Mouse (Mus musculus) spleen, embryonic (tissue): ENCODE measurements at regions not wholly inside any gene's neighbourhood (a gene's known extent, or its start where the extent isn't known, plus 50 kb on each side); places are given as distances from the start of the nearest gene placed in this dataset.

ENCODE experiments used
- CTCF ChIA-PET: fragments of 350-600 bp; sonication (Branson Sonifier 250); formaldehyde crosslinking; loops from one replicate; lab custom pipeline; 2022; lab: Charles Lee

DNA sequence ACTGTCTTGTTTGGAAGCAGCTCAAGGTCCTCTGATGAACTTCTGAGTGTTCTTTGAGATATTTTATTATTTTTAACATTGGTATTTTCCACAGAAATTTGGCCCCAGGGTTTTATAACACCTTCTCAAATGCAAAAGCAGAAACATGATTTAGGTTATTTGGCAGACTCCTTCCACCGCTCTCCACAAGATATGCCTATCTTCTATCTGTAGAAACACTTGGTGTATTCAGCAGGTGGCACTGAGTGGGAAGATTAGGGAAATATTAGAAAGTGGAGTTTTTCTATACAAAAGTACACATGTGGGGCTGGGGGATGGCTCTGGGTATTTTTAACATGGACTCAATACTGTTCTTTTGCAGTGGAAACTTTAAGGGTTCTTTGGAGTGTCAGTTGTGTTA is 475.3 kb downstream of the Dach1 start:
- CTCF ChIA-PET, result no interaction called here

DNA sequence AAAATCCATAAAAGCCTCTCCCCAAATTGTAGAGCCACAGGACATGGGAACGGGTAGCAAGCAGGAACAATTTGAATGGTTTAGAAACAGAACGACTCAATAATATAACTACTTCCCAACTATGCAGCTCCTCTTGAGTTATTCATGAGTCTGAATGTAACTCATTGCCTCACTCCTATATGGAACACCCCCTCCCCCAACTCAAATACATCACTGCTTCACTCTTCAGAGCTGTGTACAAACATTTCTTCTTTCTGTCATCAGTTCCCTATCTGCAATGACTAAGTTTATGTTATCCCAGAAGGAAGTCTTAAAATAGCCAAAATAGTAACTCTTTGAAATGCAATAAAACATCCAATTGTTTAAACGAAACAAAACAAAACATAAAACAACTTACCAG is 484.9 kb downstream of the Dach1 start:
- CTCF ChIA-PET, result no interaction called here

DNA sequence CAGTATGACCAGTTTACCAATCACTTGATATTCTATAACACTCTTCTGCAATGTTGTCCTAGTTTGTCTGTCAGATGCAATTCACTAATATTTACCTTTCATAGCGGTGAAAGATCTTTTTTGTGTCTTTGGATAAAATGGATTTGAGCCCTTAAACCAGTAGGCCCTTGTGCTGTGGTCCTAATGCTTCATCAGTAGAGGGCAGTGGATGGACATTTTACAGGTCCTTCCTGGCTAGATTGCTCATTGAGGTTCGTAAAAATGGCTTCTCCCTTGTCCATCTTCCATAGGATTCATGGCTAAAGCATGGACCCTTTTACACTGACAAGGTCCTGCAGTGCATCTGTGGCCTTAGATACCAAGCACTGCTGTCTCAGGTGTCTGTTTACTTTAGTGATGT is 501.8 kb downstream of the Dach1 start:
- CTCF ChIA-PET, result interaction anchor here (0.6 kb wide), 1 partner anchor 9 kb away, joined by 3 read pairs; no protein-coding TSS in a partner anchor

DNA sequence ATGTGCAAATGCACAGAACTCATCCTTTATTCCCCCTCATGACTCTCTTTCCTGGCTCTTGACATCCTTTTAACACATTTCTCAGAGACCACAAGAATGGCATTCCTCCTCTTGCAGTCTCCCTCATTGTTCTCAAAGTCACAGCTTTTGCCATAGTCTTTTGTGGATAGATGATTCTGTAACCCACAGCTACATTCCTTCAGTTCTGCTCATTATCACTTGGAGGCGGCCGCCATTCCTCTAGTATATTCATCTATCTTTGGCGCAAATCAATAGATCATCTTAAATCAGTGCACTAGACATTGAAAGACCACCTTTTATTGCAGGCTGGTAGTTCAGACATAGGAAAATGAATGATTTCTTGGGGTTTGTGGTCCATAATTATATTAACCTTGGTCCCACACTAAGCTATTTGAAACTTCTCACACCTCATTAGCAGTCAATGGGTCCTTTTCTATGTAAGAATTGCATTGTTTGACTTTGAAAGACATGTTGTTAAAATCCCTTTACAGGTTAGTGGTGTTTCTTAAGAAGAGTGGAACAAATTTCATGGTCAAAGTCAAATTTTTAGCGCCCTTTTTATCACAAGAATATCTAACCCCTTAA is 531.3 kb downstream of the Dach1 start:
- CTCF ChIA-PET, result no interaction called here

DNA sequence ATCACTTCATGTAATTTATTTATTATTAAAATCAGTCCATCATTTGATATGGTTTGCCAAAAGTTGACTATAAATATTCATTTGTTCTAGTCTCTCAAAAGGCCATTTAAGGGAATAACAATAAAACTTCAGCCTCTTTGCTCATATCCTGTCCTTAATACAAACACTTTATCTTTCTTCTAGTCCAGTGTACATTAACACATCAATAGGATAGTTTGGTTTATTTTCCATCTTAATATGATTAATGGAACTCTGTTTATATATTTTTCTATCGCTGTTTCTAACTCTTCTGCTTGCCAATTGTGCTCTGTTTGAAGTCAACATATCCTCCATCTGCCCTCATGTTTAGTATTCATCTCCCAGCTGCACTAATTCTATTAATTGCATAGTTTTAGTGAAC is 558.1 kb downstream of the Dach1 start:
- CTCF ChIA-PET, result no interaction called here

DNA sequence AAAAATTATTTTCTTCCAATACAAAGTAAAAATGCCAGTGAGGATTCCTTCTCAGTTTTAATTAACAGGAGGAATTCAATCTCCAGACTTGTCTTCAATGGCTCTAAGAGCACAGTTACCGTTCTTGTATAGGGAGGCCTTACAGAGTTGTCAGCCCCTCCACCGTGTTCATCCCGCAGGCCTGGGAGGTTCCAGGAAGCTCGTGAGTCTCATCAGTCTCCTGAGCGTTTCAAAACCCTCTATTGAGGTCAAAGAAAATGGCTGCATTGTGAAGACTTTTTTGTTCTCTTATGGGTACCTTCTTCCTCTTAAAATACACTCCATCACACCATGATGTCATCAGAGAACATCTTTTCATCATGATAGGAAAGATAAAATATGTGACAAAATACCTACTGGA is 572.9 kb downstream of the Dach1 start:
- CTCF ChIA-PET, result no interaction called here

DNA sequence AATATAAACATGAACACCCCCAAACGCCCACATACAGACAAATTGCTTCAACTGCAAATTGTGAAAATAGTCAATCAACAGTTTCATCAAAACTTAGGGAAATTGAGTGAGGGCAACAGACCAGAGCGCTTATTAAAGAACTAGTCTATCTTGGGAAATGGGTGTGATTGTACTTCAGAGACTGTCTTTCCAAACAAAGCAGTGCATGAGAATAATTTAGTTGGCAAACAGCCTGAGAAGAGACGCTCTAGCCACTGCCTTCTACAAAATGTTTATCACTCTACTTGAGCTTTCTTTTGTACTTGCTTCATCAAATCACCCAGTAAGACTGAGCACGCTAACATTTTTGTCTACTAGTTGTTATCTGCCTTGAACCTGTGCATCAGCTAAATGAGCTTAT is 581.0 kb downstream of the Dach1 start:
- CTCF ChIA-PET, result no interaction called here

DNA sequence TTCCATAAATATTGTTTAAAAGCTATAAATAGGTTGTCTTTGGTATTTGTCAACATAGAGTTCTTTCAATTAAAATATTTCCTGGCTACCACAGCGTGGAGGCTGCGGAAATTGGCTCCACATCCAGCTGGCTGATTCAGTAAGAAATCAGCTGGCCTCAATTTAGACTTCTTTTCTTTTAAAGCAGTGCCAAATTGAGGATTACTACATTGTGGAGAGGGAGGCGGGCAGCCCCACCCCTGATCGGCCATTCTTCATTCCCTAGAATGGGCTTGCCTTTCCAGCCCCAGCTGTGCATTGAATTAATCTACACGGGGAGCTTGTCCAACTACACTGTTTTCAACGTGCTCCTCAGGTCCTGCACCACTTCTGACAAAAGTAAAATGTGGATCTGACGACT is 581.4 kb downstream of the Dach1 start:
- CTCF ChIA-PET, result no interaction called here

DNA sequence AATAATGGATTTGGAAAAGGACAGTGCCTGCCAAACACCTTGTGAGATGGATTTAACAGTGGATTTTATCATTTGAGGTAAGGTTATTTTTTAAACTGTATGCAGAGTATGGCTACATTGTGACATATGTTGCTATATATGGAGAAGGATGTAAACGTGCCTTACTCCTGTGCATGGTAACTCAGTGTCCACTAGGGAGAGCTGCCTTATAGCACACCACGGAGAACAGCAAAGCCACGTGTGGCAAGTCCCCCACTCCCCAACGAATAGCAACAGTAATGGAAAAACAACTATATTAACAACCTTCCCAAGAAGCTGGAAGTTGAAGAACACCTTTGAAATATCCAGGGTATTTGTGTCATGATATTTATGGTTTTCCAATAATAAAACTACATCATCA is 582.6 kb downstream of the Dach1 start:
- CTCF ChIA-PET, result no interaction called here

DNA sequence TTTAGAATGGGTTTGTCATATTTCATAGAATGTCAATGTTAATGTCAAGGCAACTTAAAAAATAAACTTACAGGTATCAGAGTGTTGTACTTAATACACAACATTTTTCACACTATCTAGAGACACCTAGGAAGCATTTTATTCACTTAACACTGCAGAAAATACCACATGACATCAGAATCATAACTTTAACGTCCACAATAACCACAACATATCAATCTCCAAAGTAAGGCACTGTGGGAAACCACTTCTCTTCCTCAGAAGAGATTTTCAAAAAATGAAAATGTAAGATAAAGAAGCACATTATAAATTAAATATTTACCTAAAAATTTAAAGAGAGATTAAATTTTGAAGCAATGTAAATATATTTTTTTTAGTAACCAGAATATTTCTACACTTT is 599.3 kb downstream of the Dach1 start:
- CTCF ChIA-PET, result no interaction called here

DNA sequence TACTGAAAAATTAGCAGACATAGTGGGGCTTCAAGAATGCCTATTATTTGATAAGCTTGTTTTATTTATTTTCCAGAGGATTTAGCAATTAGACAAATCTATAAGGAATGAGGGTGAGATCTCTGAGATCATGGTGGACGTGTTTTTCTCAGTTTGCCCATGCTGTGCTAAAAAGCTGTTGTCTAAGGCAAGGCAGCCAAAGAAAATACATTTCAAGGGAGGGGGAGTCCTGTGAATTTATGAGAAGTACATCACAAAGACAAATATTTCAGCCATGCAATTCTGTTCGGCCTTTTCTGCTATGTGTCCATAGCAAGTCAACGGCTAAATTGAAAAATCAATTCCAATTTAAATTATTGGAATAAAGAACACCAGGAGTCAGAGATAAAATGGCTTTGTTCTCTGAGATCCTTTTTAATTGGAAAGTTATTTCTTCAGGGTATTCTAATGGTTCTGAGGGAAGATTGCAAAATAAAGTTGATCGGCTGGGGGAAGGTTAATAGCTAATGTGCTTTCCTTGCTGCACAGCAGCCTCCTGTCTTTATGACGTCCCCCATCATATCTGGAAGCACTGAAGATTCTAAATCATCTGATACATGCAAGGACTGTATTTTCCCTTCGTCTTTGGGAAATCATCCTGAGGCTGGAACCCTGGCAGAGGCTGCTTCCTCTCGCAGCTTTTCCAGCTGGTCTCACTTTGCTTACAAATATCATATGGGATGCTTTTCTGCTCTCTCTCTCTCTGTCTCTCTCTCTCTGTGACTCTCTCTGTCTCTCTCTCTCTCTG is 609.3 kb downstream of the Dach1 start:
- CTCF ChIA-PET, result interaction anchor here (0.7 kb wide), 1 partner anchor 256 kb away, joined by 5 read pairs; no protein-coding TSS in a partner anchor

DNA sequence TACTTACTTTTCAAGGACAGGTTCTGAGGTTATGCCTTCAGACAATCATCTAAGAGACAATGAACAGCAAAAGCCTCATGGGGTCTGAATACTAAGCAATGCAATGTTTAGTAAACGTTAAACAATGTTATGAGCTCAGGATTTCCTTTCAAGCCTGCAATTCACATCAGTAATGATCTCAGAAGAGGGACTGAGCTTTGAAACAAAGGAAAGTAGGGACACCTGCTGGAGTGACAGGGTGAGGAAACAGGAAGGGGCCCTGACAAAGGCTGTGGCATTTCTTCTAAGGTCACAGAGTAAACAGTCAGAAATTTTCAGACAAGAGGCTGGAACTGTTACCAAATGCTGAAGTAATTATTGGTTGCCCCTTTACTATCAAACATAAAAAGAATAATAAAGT is 610.0 kb downstream of the Dach1 start:
- CTCF ChIA-PET, result interaction anchor here (0.7 kb wide), 1 partner anchor 255 kb away, joined by 5 read pairs; no protein-coding TSS in a partner anchor

DNA sequence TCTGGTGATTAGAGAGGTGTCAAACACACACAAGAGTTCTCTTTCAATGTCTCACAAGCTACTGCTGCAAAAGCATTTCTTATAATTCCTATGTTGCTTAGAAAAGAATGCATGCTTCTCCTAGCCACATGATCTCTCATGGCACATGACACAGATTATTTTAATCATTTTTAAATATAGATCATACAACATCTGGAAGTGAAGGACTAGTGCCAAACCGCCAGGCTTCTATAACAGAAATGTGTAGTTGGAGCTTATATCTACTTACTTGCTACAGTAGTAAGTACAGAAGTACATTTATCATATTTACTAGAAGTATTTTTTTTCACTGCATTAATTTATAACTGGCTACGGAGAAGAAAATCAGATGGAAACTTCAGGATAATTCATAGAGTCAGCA is 611.3 kb downstream of the Dach1 start:
- CTCF ChIA-PET, result interaction anchor here (0.5 kb wide), 1 partner anchor 87 kb away, joined by 12 read pairs; no protein-coding TSS in a partner anchor

DNA sequence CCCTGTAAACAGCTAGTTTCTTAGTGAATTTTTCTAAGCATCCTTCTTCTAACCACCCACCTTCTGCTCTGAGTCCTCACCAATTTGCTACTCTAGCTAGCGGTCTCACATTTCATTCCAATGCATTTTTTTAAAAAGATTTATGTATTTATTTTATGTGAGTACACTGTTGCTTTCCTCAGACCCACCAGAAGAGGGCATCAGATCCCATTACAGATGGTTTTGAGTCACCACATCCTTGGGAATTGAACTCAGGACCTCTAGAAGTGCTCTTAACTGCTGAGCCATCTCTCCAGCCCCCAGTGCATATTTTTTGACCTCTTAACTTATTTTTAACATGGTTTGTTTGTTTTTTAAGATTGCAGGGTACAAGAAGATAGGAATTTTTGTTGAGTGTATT is 611.7 kb downstream of the Dach1 start:
- CTCF ChIA-PET, result interaction anchor here (0.5 kb wide), 1 partner anchor 87 kb away, joined by 12 read pairs; no protein-coding TSS in a partner anchor

DNA sequence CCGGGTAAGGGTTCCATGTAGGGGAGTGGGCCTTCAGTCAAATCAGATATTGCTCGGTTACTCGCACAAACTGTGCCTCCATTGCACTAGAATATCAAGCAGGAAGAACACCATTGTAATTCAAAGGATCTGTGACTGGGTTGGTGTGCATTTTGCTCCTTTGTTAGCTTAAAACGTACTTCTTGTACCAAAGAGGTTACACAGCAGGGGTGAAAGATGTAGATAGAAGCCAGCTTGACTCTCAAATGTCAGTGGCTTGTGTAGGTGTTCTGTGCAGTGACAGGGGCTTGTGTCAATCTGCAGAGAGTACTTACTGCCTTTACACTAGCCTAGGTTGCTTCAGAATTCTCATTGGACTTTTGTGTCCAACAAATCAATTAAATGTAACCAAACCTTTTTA is 623.3 kb downstream of the Dach1 start:
- CTCF ChIA-PET, result no interaction called here

DNA sequence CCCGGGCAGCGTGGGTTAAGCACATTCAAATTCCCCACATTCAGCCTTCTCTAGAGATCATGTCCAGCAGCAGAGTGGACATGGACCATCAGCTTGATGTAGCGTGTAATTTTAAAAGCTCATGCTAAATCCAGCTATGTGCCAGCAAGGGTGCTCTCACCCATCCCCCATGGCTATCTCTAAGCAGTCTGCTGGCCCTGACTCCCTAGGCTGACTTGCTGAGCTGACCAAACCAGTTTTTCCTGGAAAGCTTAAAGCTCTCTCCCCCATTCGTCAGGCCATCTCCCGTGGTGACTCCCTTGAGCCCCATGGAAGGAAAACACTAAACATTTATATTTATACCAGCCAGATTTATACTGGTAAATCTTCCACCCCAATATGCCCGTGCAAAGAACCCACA is 625.3 kb downstream of the Dach1 start:
- CTCF ChIA-PET, result no interaction called here

DNA sequence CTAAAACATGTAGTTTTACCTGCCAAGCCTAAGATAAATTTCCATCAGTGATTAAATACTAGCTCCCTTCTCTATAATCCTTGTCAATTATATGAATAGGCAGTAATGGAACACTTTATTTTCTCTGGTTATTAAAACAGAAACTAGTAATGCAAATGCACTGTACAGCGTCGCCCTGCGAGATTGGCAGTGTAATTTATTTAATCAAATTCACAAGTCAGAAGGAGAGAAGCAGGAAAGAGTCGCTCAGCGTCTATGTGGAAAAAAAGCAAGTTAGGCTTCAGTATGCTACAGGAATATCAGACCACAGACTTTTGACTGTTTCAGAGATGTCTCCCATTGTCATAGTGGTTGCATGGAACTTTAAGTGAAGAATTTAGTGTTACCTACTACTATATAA is 632.6 kb downstream of the Dach1 start:
- CTCF ChIA-PET, result no interaction called here

DNA sequence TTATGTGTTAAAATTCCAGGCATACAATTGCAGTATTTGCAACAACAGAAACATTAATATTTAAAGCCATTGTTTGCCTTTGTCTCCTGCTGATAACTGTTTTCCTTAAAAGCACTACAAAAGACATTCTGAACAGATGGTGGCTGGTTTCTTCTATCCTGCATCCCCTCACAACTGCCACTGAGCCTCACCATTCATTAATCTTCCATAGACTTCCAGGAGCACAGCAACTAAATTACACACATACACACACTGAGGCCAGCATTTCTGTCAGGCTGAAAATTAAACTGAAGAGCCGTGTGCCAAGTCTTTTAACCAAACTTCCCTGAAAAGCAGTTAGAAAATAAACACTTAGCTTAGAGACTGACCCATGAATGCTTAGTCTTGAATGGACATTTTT is 658.2 kb downstream of the Dach1 start:
- CTCF ChIA-PET, result no interaction called here

DNA sequence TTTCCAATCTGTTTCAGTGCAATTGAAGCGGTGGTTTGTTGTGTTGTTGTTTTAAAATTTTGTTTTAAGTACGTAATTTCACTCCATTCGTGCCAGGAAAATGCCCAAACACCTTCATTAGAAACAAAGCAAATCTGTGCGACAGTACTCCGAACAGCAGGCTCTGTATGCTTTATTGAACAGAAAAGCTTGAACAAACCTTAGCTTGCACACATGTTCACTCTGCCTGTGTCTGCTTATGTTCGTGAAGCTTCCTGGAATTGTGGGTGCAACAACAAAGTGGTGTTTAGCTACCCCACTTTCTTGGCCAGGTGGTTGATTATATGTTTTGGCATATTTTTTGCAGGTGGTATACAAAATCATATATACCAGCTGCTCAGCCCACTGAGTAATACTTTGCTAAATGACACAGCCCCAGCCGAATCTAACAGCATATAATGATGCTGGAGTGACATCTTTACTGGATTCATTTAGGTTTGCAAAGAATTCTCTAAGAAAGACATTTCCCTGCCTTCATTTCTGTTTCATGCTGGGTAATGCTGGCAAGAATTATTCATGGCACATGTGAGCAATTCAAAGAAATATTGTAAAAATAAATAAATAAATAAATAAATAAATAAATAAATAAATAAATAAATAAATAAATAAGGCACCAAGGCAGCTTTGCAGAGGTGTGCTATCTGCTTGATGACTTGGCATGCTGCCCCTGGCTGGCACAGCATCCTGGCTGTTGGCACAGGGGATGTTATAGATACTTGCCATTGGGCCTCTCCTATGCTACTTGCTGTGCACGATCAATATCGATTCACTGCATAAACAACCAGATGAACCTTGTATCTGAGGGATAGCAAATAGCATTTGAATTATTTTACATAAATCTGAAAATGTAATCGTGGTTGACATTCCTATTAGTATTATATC is 679.9 kb downstream of the Dach1 start:
- CTCF ChIA-PET, result no interaction called here

DNA sequence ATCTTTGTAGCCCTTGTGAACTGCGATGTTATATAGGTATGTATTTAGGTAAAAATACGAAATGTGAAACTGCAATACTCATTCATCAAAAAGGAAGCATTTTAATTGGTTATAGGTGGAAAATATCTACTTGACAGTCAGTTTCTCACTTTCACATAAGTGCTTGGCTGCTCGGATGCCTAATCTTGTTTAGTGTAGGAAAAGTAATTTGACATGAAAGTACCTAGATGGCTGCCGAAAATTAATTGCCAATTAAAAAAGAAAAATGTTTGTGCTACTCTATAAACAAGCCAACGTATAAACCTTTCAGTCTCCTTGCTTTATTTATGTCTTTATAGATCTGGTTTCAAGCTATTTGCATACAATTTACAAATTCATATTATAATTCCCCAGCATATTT is 691.3 kb downstream of the Dach1 start:
- CTCF ChIA-PET, result no interaction called here

DNA sequence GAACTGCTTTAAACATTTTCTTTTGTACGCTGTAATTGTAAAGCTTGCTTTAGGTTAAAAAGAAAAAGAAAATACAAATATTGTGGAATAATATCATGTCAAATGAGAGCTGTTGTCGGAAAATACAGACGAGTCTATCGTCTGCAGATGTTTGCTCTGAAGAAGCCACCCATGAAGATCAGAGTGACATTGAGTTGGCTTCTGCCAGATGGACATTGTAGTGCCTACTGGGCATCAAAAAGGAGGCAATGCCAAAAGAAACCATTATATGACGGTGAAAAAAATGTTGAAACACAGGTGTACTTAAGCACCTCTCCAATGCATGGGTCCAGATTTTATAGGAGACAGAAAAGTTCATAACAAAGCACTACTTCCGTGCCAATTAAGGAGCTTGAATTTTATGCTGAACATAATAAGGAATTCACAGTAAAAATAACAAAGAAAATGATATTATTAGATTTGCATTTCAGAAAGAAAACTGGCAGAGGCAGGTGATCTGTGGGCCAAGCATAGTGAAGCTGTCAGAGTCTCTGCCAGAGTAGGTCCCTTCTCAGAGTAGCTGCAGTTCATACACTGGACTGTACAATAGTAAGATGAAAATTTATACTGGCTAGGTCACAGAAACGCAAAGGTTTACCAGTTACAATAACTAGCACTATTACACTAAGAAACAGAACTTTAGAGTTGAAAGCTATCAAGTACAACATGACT is 718.9 kb downstream of the Dach1 start:
- CTCF ChIA-PET, result no interaction called here

DNA sequence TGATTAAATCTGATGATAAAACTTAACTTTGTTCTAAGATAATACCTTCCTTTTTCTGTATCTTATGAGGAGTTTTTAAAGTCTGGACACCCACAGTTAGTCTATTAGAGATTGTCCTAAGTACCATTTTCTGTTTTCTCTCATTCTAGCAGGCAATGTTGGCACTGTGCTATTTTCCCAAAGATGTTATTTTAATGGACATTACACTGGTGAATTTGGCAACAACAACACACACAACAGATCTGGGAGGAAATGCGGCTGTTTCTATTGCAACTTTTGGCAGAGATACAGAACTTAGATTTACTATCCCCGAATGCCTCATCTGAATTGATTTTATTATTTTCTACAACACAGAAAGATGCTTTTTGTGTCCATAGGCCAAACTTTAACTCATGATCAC is 720.9 kb downstream of the Dach1 start:
- CTCF ChIA-PET, result no interaction called here
